16 mouse cellular contexts compared by ENCODE assay signal in genomic region chr14:23911108-23911629, GRCm38 (mm10).
DNase-seq lines count a peak whose midpoint lies in the region; TF ChIP-seq lines count a peak whose summit lies in the region.
"Had no signal": no experiment of that assay in that cellular context is flagged by ENCODE, and none has a peak within 500 bp of the region (broad histone marks: within the 10 kb centered on the region; RNA-seq: fewer than 3 reads in every experiment).

No protein-coding gene starts in this region.

- H3K9me3 ChIP-seq in heart, embryonic 10.5 days, result no peaks in the 10 kb centered on the region
- H3K9me3 ChIP-seq: embryonic facial prominence, embryonic 13.5 days; forebrain, embryonic 10.5 days; heart, embryonic 15.5 days; hindbrain, embryonic 10.5 days; intestine, embryonic 15.5 days had no signal

- H3K36me3 ChIP-seq in thymus, adult 2 months (ENCODE audit: control insufficient read depth, insufficient read depth, low read length), result no peaks in the 10 kb centered on the region
- H3K36me3 ChIP-seq in heart, embryonic 10.5 days, result no peaks in the 10 kb centered on the region
- H3K36me3 ChIP-seq: embryonic facial prominence, embryonic 13.5 days; forebrain, embryonic 10.5 days; heart, embryonic 15.5 days; hindbrain, embryonic 10.5 days; intestine, embryonic 15.5 days had no signal

- WGBS in thymus, adult 2 months, result 70% methylated on average over 1 of the region's 1 CpGs
- WGBS in heart, embryonic 10.5 days, result 60% methylated on average over 1 of the region's 1 CpGs

- H3K27ac ChIP-seq in thymus, adult 2 months (ENCODE audit: control insufficient read depth, insufficient read depth, low read length), result no peak overlapping the region
- no peak overlapping the region for H3K27ac ChIP-seq in heart, embryonic 10.5 days
- H3K27ac ChIP-seq: embryonic facial prominence, embryonic 13.5 days; forebrain, embryonic 10.5 days; heart, embryonic 15.5 days; hindbrain, embryonic 10.5 days; intestine, embryonic 15.5 days; stomach, postnatal 0 days had no signal

- H3K27me3 ChIP-seq in thymus, adult 2 months (ENCODE audit: control insufficient read depth, insufficient read depth, low read length), result no peaks in the 10 kb centered on the region
- no peaks in the 10 kb centered on the region for H3K27me3 ChIP-seq in heart, embryonic 10.5 days (ENCODE audit: insufficient read depth, poor library complexity, severe bottlenecking)
- H3K27me3 ChIP-seq: embryonic facial prominence, embryonic 13.5 days; intestine, embryonic 15.5 days; megakaryocyte, embryonic 14.5 days had no signal

- H3K4me3 ChIP-seq in thymus, adult 2 months (ENCODE audit: control insufficient read depth, insufficient read depth, low read length), result no peak overlapping the region
- H3K4me3 ChIP-seq in heart, embryonic 10.5 days, result no peak overlapping the region
- H3K4me3 ChIP-seq: embryonic facial prominence, embryonic 13.5 days; forebrain, embryonic 10.5 days; heart, embryonic 15.5 days; hindbrain, embryonic 10.5 days; intestine, embryonic 15.5 days; megakaryocyte, embryonic 14.5 days had no signal

- no peak for TF ChIP-seq CTCF in thymus, adult 2 months (IDR thresholded peaks at IDR 0.05; ENCODE audit: borderline replicate concordance, control insufficient read depth, extremely low read depth, insufficient read depth, low read length, poor library complexity)

- DNase-seq in layer of hippocampus, adult 11-12 months (ENCODE audit: low spot score), result peak; percentile 55
- DNase-seq in layer of hippocampus, adult 9-10 months (ENCODE audit: low spot score), result no peak
- DNase-seq in right cerebral cortex, adult 2 months (ENCODE audit: low spot score in 2 of 2), result peak; percentile 62 to 64
- no peak for DNase-seq in right cerebral cortex, postnatal 10 days (ENCODE audit: low spot score in 2 of 2)
- peak; percentile 76 to 79 for DNase-seq in adrenal gland, postnatal 36 days
- DNase-seq in right cerebral cortex, postnatal 36 days (ENCODE audit: low spot score in 2 of 2), result peak; percentile 45 to 46
- no peak for DNase-seq in thymus, adult 2 months
- no peak for DNase-seq in heart, embryonic 10.5 days (ENCODE audit: low spot score)
- DNase-seq: cerebellum, adult 11-12 months had no signal

- H3K4me1 ChIP-seq in thymus, adult 2 months (replicated peaks; ENCODE audit: control insufficient read depth, insufficient read depth, low read length), result no peaks in the 10 kb centered on the region
- peaks cover 4% of the 10 kb centered on the region; the same call in 1 of the 2 replicates for H3K4me1 ChIP-seq in heart, embryonic 10.5 days
- H3K4me1 ChIP-seq: embryonic facial prominence, embryonic 13.5 days; forebrain, embryonic 10.5 days; intestine, embryonic 15.5 days; megakaryocyte, embryonic 14.5 days had no signal

- no peak for TF ChIP-seq POLR2A in thymus, adult 2 months (IDR thresholded peaks at IDR 0.05; ENCODE audit: control insufficient read depth, extremely low read depth, insufficient read depth, low read length, poor library complexity)

Comparison
In these comparisons a context has a peak if more than half of its experiments do, and no peak if none do; other contexts are left out.
1. DNase-seq: peak in layer of hippocampus, adult 11-12 months (single experiment), right cerebral cortex, adult 2 months (2 of 2), adrenal gland, postnatal 36 days (2 of 2) and right cerebral cortex, postnatal 36 days (2 of 2); none in layer of hippocampus, adult 9-10 months (single experiment), right cerebral cortex, postnatal 10 days (0 of 2), thymus, adult 2 months (single experiment) and heart, embryonic 10.5 days (single experiment).